Mouse (Mus musculus): Measurements from ENCODE around the gene Camsap3.

GRCm38 (mm10) chr8:3625445-3625844, 38.4 kb downstream of the Camsap3 start, which contains the start of gene Pcp2:
- no peak for TF ChIP-seq CTCF (IDR thresholded peaks at IDR 0.05; ENCODE audit: control insufficient read depth, insufficient read depth, insufficient read length)
- no peak for TF ChIP-seq CEBPB (IDR thresholded peaks at IDR 0.05; ENCODE audit: low read depth)
- no peak for TF ChIP-seq MAX (IDR thresholded peaks at IDR 0.05)
- TF ChIP-seq USF1 (IDR thresholded peaks at IDR 0.05; ENCODE audit: low read depth): no peak
- TF ChIP-seq MYOD1 (IDR thresholded peaks at IDR 0.05; ENCODE audit: control insufficient read depth, insufficient read length, low read depth): no peak
- no peak for TF ChIP-seq MYOG (IDR thresholded peaks at IDR 0.05; ENCODE audit: control insufficient read depth, extremely low read depth, insufficient read length)
